Mouse (Mus musculus) limb, embryonic 14.5 days (tissue): Measurements from ENCODE around the gene Slc2a6. TPM values are rescaled to one million over a fixed set of nuclear protein-coding genes. Genes with fewer than 3 reads are reported as not detected.

ENCODE experiments used
- ATAC-seq: fragments of 200-750 bp; cut with Nextera tagmentation; 2 replicates; pipeline ENCODE4 v1.8.0; 2017; ENCODE audit warnings: low read depth, moderate number of reproducible peaks, moderate TSS enrichment; ENCODE audit not compliant: low FRiP score
- DNase-seq: peaks from one replicate; pipeline ENCODE4 v3.0.0-alpha.2; 2015; ENCODE audit warnings: low spot score
- H3K27ac ChIP-seq: fragments of 300-500 bp; sonication (generic); replicated peaks from 2 replicates; pipeline ENCODE4 v1.5.1; 2014; ENCODE audit warnings: low read depth, mild to moderate bottlenecking, low read length, moderate library complexity, mixed read lengths
- H3K27me3 ChIP-seq: fragments of 300-500 bp; sonication (generic); 2 replicates; pipeline ENCODE4 v1.6.1; 2014; ENCODE audit warnings: low read length, mixed read lengths; ENCODE audit not compliant: control insufficient read depth, insufficient read depth
- H3K36me3 ChIP-seq: fragments of 300-500 bp; sonication (generic); 2 replicates; pipeline ENCODE4 v1.6.1; 2014; ENCODE audit warnings: mild to moderate bottlenecking, low read length, moderate library complexity, mixed read lengths; ENCODE audit not compliant: control insufficient read depth, insufficient read depth
- H3K4me1 ChIP-seq: fragments of 300-500 bp; sonication (generic); 2 replicates; pipeline ENCODE4 v1.6.1; 2014; ENCODE audit warnings: antibody characterized with exemption, low read length, mixed read lengths; ENCODE audit not compliant: control insufficient read depth, insufficient read depth
- H3K4me2 ChIP-seq: fragments of 300-500 bp; sonication (generic); replicated peaks from 2 replicates; pipeline ENCODE4 v1.6.1; 2014; ENCODE audit warnings: low read depth, mild to moderate bottlenecking, low read length, moderate library complexity; ENCODE audit not compliant: severe bottlenecking
- H3K4me3 ChIP-seq: fragments of 300-500 bp; sonication (generic); replicated peaks from 2 replicates; pipeline ENCODE4 v1.5.1; 2014; ENCODE audit warnings: low read length
- H3K9ac ChIP-seq: fragments of 300-500 bp; sonication (generic); 2 replicates; pipeline ENCODE4 v1.6.1; 2014; ENCODE audit warnings: mild to moderate bottlenecking, low read depth, low read length, moderate library complexity; ENCODE audit not compliant: severe bottlenecking
- H3K9me3 ChIP-seq: fragments of 300-500 bp; sonication (generic); 2 replicates; pipeline ENCODE4 v1.6.1; 2016; ENCODE audit warnings: low read length; ENCODE audit not compliant: control insufficient read depth
- POLR2A ChIP-seq: fragments of 200-500 bp; IDR thresholded peaks from 2 replicates; pipeline ENCODE4 v1.8.0; 2012; ENCODE audit warnings: inconsistent platforms, mild to moderate bottlenecking, moderate library complexity, borderline replicate concordance; ENCODE audit not compliant: insufficient read depth, insufficient read length; ENCODE audit errors: extremely low read depth
- WGBS: fragments of 180-500 bp; shearing (Covaris S2); extraction: QIAGEN DNeasy Blood & Tissue Kit; methylation state at CpG from one replicate; pipeline ENCODE4 v1.1.7; 2014; 5-methylcytosine and 5-hydroxymethylcytosine counted together
- polyA plus RNA-seq, 2 experiments: library from polyadenylated mRNA; depleted of rRNA in 1 of 2; stranded (reverse) in 1 of 2; unstranded in 1 of 2; fragments of >200 nt; fragmentation: Nextera tagmentation in 1 of 2; extraction: Ambion mirVana in 1 of 2; gene quantifications; 2 replicates each; pipeline versions ENCODE4 v1.2.1 to v1.2.3; 2012 to 2014

The Slc2a6 gene
- polyA plus RNA-seq, 2 experiments, result 0.73 to 0.88 TPM

GRCm38 (mm10) chr2:27026857-27027617 lies 761 bp downstream of the Slc2a6 start:
- H3K27ac ChIP-seq, result no peak overlapping the region
- 75% methylated on average over 10 of the region's 10 CpGs for WGBS
- H3K9me3 ChIP-seq, result no peaks in the 10 kb centered on the region
- DNase-seq (no peak), ATAC-seq (no peak)
- TF ChIP-seq POLR2A, result no peak
- peak overlapping the region; percentile 56; the same call in 1 of the 2 replicates for H3K4me2 ChIP-seq
- no peak overlapping the region for H3K4me3 ChIP-seq
- no peaks in the 10 kb centered on the region for H3K27me3 ChIP-seq
- H3K9ac ChIP-seq, result no peak overlapping the region
- no peaks in the 10 kb centered on the region for H3K36me3 ChIP-seq
- peaks cover 4% of the 10 kb centered on the region for H3K4me1 ChIP-seq

GRCm38 (mm10) chr2:27026332-27026731 lies 1.5 kb downstream of the Slc2a6 start:
- no peak overlapping the region for H3K9ac ChIP-seq
- TF ChIP-seq POLR2A, result no peak
- no peak overlapping the region for H3K4me2 ChIP-seq
- DNase-seq (no peak), ATAC-seq (no peak)
- no peak overlapping the region for H3K4me3 ChIP-seq
- H3K27me3 ChIP-seq, result no peaks in the 10 kb centered on the region
- 89% methylated on average over 3 of the region's 3 CpGs for WGBS
- no peaks in the 10 kb centered on the region for H3K36me3 ChIP-seq
- H3K9me3 ChIP-seq, result no peaks in the 10 kb centered on the region
- no peak overlapping the region for H3K27ac ChIP-seq
- H3K4me1 ChIP-seq, result peaks cover 4% of the 10 kb centered on the region

GRCm38 (mm10) chr2:27025545-27025944 lies 2.3 kb downstream of the Slc2a6 start:
- ATAC-seq, result no peak
- H3K4me3 ChIP-seq, result no peak overlapping the region

GRCm38 (mm10) chr2:27024136-27024535 lies 3.7 kb downstream of the Slc2a6 start:
- Histone ChIP-seq H3K9ac (no peak overlapping the region), H3K4me3 (no peak overlapping the region), H3K27ac (no peak overlapping the region), H3K27me3 (no peaks in the 10 kb centered on the region), H3K4me1 (peaks cover 4% of the 10 kb centered on the region), H3K4me2 (no peak overlapping the region), H3K9me3 (no peaks in the 10 kb centered on the region), H3K36me3 (peaks cover 6% of the 10 kb centered on the region; the same call in 1 of the 2 replicates)
- ATAC-seq, result no peak
- no peak for TF ChIP-seq POLR2A
- no peak for DNase-seq
- WGBS, result 87% methylated on average over 14 of the region's 14 CpGs

More at GRCm38 (mm10) chr2:27025545-27025944, 2.3 kb downstream of the Slc2a6 start:
- H3K27ac ChIP-seq, result no peak overlapping the region
- no peak overlapping the region for H3K9ac ChIP-seq
- no peaks in the 10 kb centered on the region for H3K27me3 ChIP-seq
- no peak overlapping the region for H3K4me2 ChIP-seq
- H3K9me3 ChIP-seq, result no peaks in the 10 kb centered on the region
- H3K4me1 ChIP-seq, result peaks cover 4% of the 10 kb centered on the region
- whole genome bisulfite sequencing, result 80% methylated on average over 3 of the region's 3 CpGs
- H3K36me3 ChIP-seq, result 0 out of 2 replicates have a peak, but pooled peaks cover 3% of the 10 kb centered on the region
- DNase-seq, result no peak
- TF ChIP-seq POLR2A, result no peak

- ATAC-seq, result no peak
- Histone ChIP-seq H3K27me3 (no peaks in the 10 kb centered on the region), H3K9ac (no peak overlapping the region), H3K9me3 (no peaks in the 10 kb centered on the region), H3K4me1 (no peaks in the 10 kb centered on the region), H3K4me2 (no peak overlapping the region), H3K36me3 (peaks cover 20% of the 10 kb centered on the region), H3K27ac (no peak overlapping the region), H3K4me3 (no peak overlapping the region)
- WGBS, result 61% methylated on average over 6 of the region's 6 CpGs
- no peak for DNase-seq
- TF ChIP-seq POLR2A, result no peak
These were observed 5.2 kb downstream of the Slc2a6 start for GRCm38 (mm10) chr2:27022612-27023011.
